Mouse (Mus musculus): ENCODE results near the gene Gm16223.

The Gm16223 gene

DNA sequence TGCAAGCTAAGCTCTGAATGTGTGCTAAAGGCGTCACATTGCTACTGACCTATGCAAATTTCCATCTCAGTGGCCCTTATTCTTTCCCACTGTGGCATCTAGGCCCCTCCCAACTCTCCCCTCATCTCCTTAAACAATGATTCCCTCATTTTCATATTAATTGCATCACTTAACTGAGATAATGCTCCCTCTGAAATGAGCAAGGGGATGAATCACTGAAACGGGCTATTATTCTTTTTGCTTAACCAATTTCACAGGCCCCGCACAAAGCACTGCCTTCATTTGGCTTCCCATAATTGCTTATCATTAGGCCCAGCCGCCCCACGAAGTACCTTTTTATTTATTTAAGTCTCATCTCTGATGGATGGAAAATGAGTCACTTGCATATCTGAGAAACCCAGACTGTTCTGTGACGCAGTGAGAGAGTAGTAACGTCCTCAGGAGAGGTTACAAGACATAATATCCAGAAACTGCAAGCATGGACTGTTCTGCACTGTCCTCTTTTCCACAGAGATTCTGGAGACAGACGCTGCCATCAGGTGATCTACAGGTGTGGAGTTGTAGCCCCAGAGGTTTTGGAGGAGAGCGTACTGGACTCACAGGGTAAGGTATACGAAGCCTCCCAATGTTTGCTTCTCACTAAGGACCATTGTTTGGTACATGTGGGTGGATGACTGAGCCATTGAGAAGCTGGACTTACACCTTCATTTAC, at the start of gene Gm16223:
Gene Gm16223, plus strand, starts transcription at position 485 of the 712 bp plus-strand sequence.
- no peak for DNase-seq

DNA sequence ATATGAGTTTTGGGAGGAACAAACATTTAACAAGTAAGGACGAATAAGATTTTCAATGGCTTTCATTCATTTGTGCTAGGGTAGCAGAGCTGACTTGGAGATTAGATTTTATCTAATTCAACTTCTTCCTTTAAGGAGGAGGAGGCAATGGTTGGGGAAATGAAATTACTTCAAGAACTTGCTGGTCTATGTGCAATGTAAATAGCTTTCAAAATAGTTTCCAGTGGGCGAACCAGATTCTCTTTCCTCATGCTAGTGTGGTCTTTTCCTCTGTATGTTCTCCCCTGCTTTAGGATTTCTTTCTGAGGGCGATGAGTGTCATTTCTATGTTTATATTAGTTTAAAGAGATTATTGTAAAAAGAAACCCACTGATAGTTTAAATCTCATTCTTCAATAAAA, 45.7 kb upstream of the Gm16223 start:
- no peak for DNase-seq

DNA sequence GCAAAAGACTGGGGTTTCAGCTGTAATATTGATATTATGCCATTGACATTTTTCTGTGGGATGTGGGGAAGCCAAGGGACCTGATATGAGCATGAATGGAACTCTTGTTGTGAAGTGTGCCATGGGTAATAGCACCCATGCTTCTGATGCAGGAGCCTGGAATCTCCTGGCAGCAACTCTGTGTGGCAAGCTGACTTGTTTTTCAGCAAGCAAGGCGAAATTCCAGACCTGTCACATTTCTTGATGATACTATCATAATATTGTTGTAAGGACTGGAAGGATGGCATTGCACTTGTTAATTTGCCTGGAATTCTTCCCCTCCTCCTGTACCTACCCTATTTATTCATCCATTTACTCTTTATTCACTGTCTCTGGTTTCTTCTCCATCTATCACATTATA, 44.2 kb upstream of the Gm16223 start:
- no peak for DNase-seq

DNA sequence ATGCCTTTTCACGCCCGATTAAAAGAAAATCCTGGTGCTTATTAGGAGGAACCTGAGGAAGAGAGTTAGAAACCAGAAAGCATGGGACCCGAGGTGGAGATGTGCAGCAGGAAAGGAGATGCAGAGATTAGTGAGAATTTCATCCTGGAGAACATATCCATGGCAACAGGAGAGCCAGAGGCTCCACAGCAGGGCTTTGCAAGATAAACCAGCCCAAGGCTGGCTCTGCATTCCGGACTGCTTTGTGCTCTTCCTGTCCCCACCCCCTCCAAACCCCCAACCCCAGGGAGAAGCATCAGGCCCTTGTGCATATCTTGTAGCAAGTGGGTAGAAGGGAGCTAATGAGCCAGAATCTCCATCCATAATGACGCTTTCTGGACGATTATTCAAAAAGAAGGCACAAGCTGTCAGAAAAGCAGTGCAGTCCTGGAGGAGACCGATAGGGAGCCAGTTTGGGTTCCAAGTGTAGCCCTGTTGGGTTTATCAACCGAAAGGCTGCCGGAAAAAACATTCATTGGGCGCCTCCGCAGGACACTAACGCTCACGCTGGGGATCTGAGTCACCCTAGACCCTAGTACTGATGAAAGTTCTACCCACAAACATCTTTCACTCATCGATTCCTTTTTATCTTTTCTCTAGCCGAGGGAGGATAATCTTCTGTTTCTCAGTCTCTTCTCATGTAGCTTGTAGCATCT, 31.2 kb upstream of the Gm16223 start:
- no peak for DNase-seq

DNA sequence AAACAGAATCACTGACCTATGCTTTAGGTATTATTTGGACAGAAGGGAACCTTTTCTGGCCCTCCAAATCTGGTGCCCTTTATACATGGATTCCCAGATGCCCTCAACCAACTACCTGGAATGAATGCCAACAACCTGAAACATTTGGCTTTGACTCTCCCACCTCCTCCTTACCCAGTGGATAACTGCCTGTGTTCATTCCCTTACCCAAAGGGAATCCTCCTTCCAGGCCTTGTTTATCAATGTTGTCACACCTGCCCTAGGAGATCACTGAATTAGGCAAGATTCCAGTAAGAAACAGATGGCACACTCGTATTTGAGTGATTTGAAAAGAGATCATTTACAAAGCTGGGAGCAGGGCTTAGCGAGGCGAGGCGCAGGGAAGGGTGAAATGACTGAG, 13.1 kb upstream of the Gm16223 start:
- no peak for DNase-seq

DNA sequence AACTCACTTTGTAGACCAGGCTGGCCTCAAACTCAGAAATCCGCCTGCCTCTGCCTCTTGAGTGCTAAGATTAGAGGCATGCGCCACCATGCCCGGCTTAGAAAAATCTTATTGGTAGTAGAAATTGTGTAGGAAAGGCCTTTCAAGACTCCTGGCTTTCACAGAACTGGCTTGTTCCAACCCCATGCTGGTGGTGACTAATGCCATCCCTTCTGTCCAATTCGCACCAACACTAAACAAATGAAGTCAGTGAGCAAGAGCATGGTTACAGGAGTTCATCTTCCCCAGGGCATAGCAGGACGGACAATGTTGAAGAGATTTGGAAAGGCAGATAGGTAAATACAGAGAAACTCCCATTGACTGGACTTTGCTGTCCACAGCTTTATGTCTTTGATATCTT, 12.6 kb upstream of the Gm16223 start:
- no peak for DNase-seq

DNA sequence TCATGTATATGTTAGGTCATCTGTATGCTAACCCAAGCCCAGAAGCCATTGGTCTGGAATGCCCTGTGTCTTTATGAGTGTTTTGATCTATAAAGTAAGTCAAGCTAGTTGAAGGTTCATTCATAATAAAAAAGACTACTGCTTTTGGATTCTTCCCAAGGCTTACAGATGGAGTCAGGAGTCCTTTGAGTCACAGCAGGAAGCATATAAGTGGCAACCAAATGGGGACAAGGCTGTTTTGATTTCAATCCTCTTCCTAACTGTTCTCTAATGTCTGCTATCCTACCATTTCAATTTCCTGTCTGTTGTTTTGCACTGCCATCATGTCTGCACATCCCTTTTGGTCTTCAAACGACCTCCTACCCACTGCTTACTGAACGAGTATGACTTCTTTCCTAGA, 2.7 kb upstream of the Gm16223 start:
- DNase-seq = no peak

DNA sequence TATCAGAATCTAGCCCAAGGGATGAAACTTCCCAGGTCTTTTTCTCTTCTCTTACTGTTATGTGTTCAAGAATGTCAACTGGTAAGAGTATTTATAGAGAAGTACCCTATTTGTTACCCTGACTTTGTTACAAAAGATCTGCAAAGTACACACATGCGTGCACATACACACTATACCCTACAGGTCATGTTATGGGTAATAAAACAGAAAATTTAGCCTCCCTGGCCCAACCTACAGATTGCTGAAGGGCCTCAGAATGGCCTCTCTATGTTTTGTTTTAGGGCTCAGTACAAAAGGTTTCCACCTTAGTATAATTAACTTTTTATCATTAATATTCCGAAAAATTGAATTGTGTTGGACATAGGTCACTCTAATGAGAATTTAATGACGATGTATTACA, 685 bp upstream of the Gm16223 start:
- no peak for DNase-seq

DNA sequence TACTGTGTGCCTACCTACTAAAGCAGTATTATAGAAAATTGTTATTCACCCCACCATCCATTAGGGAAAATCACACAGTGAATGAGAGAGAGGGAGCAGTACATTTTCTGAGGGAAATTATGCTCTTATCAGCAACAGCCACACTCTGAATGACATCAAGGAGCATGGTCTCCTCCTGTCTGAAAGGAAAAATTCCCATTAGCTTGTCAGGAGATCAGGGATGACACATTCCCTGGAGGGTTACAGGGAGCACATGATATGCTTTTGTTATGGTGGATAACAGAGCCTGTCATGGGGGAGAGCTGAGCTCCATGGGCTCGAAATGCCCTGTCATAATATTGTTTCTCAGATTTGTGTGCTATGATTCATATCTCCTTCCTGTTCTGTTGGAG, 424 bp downstream of the Gm16223 start:
- no peak for DNase-seq

DNA sequence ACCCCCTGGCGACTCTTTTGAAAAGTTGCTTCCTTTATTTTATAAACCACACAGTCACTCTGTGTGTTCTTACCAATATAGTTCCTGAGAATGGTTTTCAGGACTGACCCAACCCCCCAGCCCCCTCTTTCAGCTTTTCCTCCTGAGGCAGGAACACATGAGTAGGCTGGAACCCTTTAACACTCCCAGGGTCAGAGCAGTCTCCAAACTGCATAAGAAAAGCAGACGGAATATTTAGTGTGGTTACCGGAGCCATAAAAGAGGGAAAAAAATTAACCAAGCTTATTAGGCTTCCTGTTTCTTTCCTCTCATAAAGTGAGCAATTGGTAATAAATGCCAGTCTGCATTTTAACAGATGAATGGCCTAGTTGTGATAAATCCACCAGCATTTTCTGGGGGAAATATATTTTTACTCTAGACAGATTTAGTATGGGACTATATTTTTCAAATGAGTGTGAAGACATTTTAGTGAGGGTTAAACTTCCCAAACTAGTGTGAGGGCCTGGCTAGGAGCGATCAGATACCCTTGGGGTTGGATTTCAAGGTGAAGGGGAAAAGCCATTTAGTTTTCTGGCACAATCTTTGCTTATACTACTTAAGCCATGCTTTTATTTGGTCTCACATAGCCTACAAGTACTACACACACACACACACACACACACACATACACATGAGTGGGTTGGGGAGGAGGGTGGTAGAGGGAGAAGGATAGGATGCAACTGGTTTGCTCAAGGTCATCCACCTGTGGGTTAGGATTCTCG, 49.0 kb downstream of the Gm16223 start:
- peak; percentile 72 for DNase-seq

DNA sequence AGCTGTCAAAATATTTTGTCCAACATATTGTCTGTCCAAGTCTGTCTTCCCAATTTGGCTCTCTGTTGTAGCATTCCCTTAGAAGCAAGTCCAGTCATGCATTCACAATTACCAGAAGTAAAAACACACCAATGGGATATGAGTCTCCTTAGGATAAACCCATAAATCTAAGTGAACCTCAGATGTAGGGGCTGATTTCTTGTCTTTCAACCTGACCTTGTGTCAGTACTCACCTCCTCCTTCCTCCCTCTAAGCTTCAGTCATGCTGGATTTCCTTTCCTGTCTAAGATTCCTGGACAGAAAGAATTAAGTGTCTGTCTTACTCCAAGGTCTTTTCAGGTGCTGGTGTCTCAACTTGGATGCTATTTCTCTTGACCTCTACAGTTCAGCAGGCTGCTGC, 57.8 kb downstream of the Gm16223 start:
- DNase-seq = no peak

DNA sequence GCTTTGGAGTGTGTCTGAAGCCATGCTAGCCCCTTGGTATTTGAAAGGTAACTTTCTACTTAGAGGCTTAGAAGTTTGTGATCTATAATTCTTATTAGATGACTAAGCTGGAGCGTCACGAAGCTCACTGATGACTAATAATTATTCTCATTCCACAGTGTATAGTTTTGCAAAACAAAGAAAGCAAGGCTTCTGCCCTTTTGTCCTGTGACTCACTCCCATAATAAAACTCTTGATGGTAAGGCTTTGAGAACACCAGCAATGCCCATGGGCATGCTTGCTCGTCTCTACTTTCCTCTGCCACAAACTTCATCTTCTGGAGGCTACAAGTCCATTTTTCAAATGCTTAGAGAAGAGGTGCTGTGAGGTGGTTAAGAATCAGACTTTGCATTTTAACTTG, 87.9 kb downstream of the Gm16223 start:
- no peak for DNase-seq

DNA sequence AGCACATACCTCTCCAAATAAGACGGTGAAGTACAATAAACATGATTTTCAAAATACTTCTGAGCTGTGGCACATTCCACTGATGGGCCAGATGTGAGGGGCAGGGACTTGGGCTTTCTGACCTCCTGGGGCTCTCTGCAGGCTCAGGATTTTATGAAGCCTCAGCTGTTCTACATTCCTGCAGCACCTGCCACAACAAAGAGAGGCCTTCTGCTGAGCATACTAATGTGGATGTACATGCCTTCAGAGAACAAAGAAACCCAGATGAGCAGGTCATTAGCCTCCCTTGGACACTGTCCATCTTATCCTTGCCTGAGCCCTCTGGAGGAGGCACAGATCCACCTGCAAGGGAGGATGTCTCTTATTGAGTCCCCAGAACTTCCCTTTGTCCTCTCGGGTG, 97.0 kb downstream of the Gm16223 start:
- no peak for DNase-seq

DNA sequence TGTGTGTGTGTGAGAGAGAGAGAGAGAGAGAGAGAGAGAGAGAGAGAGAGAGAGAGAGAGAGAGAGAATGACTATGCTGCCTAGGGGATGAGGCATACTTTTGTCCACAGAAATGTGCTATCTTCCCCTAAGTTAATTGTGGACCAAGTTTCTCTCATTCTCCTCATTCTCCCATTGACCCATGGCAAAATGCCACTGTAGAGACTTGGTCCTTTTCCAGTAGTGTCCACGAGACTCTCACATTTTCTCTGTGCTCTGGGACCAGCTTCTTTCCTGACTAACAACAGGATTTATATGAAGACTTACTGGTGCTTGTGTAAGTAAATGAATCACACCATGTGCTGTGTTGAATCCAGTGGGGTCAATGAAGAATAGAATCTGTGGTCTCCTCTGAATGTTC, 98.6 kb downstream of the Gm16223 start:
- no peak for DNase-seq

DNA sequence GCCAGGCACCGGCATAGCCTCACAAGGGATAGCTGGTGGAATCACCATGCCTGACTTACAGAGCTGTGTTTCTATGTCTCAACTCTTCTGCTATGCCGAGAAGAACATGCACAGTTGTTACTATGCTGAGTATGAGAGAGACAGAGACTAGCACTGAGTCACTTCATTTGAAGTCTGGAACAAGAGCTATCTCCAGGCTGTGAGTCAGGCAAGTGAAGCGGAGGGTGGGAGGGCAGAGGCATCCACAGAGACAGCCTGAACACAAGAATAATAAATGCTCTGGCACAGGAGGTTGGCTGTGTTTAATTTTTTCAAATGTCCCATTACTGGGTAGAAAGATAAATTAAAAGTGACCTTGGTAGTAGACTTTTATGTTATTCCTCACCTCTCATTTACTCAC, 100.3 kb downstream of the Gm16223 start:
- no peak for DNase-seq

DNA sequence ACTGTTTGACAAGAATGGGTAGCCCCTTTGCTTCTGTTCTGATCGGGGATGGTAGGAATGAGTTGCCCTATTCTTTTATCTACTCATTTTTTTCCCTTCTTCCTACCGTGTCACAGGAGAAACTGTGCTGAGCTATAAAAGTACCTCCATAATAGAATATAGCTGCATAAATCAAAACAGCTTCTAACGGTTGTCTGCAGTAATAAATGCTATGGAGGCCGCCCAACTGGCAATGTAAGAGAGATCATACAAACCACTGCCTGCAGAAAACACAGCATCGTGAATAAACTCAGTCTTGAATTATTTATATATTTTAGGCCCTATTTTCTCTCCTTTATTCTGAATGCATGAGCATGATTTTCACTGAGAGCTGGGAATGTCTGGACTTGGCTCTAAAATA, 101.0 kb downstream of the Gm16223 start:
- no peak for DNase-seq

DNA sequence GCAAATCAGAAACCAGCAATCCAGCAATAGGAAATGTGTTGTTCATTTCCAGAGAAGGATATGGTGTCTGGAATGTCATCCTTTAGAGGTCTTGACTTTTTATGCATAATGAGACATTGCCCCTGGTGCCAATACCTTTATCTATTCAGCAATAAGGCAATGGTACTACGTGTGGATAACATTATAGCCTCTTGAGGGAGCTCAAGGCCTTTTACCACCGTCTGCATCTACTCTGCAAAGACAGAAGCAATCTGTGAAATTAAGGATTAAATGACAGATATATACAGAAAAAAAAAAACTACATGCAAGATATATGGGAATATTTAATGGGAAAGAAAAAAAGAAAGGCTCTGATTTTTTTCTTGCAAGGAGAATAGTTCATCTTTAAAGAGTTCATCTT, 106.3 kb downstream of the Gm16223 start:
- no peak for DNase-seq

DNA sequence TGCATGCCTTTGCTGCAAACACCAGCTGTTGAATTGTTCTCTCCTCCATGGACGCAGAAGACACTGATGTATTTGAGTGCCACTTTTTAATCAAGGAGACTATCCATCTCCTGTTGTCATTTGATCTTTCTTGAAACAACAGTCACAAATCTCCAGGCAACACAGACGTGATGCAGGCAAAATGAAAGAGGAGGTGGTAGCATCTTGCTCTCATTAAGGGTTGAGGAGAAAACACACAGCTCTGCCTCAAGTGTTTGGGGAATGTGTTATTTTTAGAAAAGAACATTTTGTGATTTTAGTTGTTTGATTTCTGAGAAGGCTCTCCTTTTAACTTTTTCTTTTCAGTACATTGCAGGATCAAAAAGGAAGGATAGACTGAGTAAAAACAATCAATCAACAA, 107.7 kb downstream of the Gm16223 start:
- DNase-seq = no peak

DNA sequence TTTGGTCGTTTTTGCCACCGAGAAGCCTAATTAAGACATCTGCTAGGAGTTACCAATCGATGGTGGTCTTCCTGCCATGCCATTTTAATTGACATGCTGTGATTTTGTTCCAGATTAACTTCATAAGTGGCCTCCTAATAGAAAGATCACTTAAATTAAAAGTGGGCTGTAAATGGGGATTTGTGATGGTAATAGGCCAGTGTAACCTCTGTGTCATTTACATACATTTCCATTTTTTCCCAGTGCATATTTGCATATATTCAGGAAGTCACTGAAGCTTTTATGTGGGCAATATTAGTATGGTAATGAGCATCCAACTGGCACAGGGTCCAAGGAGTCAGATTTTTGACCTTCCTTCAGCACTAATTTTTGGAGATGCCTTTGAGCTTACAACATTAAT, 130.7 kb downstream of the Gm16223 start:
- no peak for DNase-seq

DNA sequence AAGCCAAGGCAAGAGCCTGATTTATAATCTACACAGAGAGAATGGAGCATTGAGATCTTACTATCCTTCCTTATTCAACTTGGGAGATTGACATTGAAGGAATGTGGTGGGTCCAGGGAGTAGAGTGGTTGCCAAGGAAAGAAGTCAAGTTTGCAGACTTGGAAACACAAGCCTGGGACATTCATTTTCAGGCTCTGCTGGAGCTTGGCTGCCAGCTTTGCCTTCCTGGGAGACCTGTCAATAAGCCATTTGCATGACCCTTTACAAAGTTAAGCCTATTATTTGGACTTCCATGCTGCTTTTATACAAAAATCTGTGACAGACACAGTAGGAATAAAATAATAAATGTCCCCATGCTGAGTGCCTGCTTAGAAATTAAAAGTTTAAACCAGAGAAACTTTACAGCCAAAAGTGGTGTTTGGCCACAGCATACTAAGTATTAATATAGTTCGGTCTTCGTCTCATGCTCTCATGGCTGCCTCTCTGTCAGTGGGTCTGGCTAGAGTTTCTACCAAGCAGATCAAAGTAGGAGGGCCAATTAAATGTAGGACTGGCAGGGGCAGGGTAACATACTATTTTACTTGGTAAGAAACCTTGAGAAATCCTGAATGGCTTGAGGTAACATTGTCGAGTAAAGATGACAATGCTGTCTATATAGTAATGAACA, 139.8 kb downstream of the Gm16223 start:
- DNase-seq = no peak

DNA sequence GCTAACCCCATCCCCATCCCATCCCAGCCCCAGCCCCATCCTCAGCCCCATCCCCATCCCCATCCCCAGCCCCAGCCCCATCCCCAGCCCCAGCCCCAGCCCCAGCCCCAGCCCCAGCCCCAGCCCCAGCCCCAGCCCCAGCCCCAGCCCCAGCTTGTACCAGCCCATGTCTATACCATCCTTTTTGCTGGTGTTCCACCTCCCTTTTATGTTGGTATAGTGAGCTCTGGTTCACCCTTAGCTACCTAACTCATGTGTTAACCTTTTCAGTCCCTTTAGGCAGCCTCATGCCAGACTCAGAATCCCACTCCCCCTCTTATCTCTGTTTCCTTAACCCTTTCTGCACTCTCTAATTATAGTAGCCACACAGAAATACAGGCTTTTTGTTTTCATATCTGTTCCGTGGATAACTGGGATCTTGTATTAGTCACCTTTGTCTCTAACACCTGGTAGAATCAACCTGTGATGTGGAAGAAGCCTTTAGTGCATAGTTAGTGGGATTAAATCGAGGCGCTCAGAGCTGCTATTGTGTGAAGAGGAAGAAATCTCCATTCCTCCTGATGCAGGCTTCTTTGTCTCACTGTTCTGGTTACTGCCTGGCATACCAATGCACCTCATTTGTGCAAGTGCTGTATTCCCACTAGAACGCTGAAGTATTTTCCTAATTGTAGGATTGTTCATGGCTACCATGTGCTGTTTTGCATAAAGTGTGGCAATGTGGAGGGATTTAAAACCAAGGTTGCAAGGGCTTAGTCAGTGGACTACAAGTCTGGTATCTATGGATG, 144.0 kb downstream of the Gm16223 start:
- DNase-seq = no peak

DNA sequence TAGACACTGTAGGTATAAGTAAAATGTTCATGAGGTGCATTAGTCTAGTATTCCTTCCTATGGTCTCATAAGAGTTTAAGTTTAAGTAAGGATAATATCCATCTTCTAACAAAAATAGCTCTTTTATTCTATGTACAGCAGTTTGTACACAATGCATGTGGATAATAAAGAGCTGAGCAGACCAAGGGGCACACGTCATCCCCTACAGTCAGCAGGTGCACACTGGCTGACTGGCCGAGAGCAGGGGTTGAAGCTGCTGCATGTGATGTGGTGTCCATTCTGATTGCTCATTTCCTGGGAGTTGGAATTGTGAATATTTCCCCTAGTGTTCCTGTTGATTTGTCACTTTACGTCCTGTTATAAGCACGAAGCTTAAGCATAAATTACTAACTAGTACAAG, 144.6 kb downstream of the Gm16223 start:
- no peak for DNase-seq

DNA sequence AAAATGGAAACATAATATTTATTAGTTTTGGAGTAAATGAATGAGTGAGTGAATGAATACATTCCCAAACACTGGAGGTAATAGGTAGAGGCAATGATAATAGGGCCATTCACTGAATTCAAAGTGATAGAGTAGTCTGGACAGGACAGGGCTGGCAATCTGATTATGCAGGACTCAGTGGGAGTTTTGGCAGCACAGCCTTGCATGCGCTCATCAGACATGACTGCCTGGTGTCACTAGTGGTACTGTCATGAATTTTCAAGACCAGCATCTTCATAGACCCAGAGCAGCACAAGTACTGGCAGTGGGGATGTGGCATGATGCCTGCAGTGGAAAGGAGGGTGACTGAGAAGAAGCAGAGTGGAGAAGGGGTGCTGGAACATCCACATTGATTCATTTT, 157.1 kb downstream of the Gm16223 start:
- DNase-seq = no peak
